Mouse (Mus musculus) cerebellum, adult 2 months (tissue): ENCODE results near the gene Ddx58. TPM values are rescaled to one million over a fixed set of nuclear protein-coding genes. Genes with fewer than 3 reads are reported as not detected.

Experiments
- DNase-seq, 2 experiments: peaks; one replicate each; pipeline ENCODE4 v3.0.0; 2021
- H3K27ac ChIP-seq: fragments of 200-500 bp; 2 replicates; pipeline ENCODE4 v1.5.1; 2012; ENCODE audit warnings: low read length, control low read depth, inconsistent platforms; ENCODE audit not compliant: insufficient read depth
- H3K27me3 ChIP-seq: fragments of 200-500 bp; 2 replicates; pipeline ENCODE4 v1.6.1; 2012; ENCODE audit warnings: inconsistent platforms, mild to moderate bottlenecking, low read length, moderate library complexity; ENCODE audit not compliant: control insufficient read depth, insufficient read depth
- H3K4me1 ChIP-seq: fragments of 200-500 bp; 2 replicates; pipeline ENCODE4 v1.6.1; 2011; ENCODE audit warnings: low read length; ENCODE audit not compliant: control insufficient read depth, insufficient read depth
- H3K4me3 ChIP-seq: fragments of 200-500 bp; replicated peaks from 2 replicates; pipeline ENCODE3; 2011; ENCODE audit warnings: mild to moderate bottlenecking, low read depth, low read length, control low read depth; ENCODE audit not compliant: insufficient read depth
- CTCF ChIP-seq: fragments of 200-500 bp; IDR thresholded peaks from 2 replicates; pipeline ENCODE4 v1.5.1; 2011; ENCODE audit warnings: low read depth, mild to moderate bottlenecking, control low read depth, low read length, moderate library complexity, borderline replicate concordance; ENCODE audit not compliant: insufficient read depth
- POLR2A ChIP-seq: fragments of 200-500 bp; IDR thresholded peaks from 2 replicates; pipeline ENCODE4 v1.6.1; 2011; ENCODE audit warnings: low read length, control low read depth, borderline replicate concordance; ENCODE audit not compliant: insufficient read depth
- WGBS: fragments of 180-500 bp; shearing (Covaris S2); methylation state at CpG from one replicate; pipeline ENCODE4 v1.1.7; 2018; 5-methylcytosine and 5-hydroxymethylcytosine counted together
- polyA plus RNA-seq: library from polyadenylated mRNA; depleted of rRNA; stranded (reverse); fragments of >200 nt; gene quantifications from 2 replicates; pipeline ENCODE4 v1.2.3, GENCODE M21; 2012

Gene Ddx58
- polyA plus RNA-seq, 1 experiment: 4.1 TPM

- Histone ChIP-seq H3K4me3 (no peak overlapping the region), H3K27me3 (no peaks in the 10 kb centered on the region), H3K4me1 (no peaks in the 10 kb centered on the region), H3K27ac (no peak overlapping the region)
- no peak for DNase-seq
- WGBS: 75% methylated on average over 5 of the region's 5 CpGs
- TF ChIP-seq POLR2A (no peak), CTCF (no peak)
Measured at GRCm38 (mm10) chr4:40184470-40184869, 55.2 kb downstream of the Ddx58 start.

- no peak for DNase-seq
- H3K27ac ChIP-seq: no peak overlapping the region
- H3K4me3 ChIP-seq: no peak overlapping the region
- H3K27me3 ChIP-seq: no peaks in the 10 kb centered on the region
- WGBS: 90% methylated on average over 6 of the region's 6 CpGs
- TF ChIP-seq POLR2A: no peak
- no peak for TF ChIP-seq CTCF
- no peaks in the 10 kb centered on the region for H3K4me1 ChIP-seq
Measured at GRCm38 (mm10) chr4:40183781-40184180, 55.8 kb downstream of the Ddx58 start.

GRCm38 (mm10) chr4:40182651-40183320 lies 56.8 kb downstream of the Ddx58 start:
- Histone ChIP-seq H3K27ac (no peak overlapping the region), H3K4me1 (no peaks in the 10 kb centered on the region), H3K4me3 (no peak overlapping the region), H3K27me3 (no peaks in the 10 kb centered on the region)
- peak; percentile 17 to 57 for DNase-seq
- WGBS: 35% methylated on average over 14 of the region's 14 CpGs
- peak; percentile 60 for TF ChIP-seq CTCF
- TF ChIP-seq POLR2A: no peak

DNA sequence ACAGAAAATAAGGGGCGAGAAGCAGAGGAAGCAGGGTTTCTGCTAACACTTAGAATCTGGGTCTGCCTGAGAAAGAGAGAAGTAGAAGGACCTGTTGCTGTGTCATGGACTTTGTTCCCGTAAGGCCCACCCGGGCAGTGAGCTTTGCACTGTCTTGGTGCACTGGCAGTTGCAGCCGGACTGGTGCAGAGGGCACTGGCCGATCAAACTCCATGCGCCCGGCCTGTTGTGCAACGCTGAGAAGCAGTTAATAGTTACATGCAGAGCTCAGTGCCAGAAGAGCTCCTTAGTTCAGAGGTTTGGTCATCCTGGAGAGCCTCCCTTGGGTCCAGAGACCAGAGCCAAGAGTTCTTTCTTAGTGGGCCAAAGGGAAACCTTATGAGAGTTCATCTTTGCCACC lies 57.9 kb downstream of the Ddx58 start:
- H3K4me3 ChIP-seq: no peak overlapping the region
- DNase-seq: no peak
- H3K27ac ChIP-seq: no peak overlapping the region
- WGBS: 96% methylated on average over 8 of the region's 8 CpGs
- no peaks in the 10 kb centered on the region for H3K27me3 ChIP-seq
- no peaks in the 10 kb centered on the region for H3K4me1 ChIP-seq
- no peak for TF ChIP-seq CTCF
- TF ChIP-seq POLR2A: no peak

- Histone ChIP-seq H3K27me3 (no peaks in the 10 kb centered on the region), H3K27ac (no peak overlapping the region), H3K4me3 (no peak overlapping the region), H3K4me1 (no peaks in the 10 kb centered on the region)
- TF ChIP-seq CTCF (no peak), POLR2A (no peak)
- DNase-seq: no peak
- WGBS: 91% methylated on average over 6 of the region's 6 CpGs
Measured at GRCm38 (mm10) chr4:40180046-40180445, 59.6 kb downstream of the Ddx58 start.

- DNase-seq: no peak
- TF ChIP-seq POLR2A (no peak), CTCF (no peak)
- WGBS: 90% methylated on average over 17 of the region's 17 CpGs
- H3K4me1 ChIP-seq: no peaks in the 10 kb centered on the region
- no peak overlapping the region for H3K27ac ChIP-seq
- no peak overlapping the region for H3K4me3 ChIP-seq
- H3K27me3 ChIP-seq: no peaks in the 10 kb centered on the region
Measured at GRCm38 (mm10) chr4:40178584-40178983, 61.0 kb downstream of the Ddx58 start.

DNA sequence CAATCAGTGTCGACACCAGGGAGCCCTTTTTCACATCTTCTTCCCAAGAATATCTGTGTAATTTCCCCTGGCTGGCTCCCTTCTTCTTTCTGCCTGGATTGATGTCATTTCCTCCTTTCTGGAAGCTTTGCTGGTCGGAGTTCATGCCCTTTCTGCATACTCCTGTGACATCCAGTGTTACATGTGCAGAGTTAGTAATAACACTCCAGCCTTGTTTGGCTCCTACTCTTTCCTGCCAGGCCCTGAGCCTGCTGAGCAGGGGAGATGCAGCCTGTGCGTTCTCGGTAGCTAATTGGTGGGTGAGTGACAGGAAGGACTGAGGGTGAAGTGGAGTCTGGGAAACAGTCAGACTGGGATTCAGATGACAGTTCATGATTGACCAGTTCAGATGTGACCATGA lies 65.3 kb downstream of the Ddx58 start:
- 55% methylated on average over 4 of the region's 4 CpGs for WGBS
- TF ChIP-seq POLR2A (no peak), CTCF (no peak)
- no peak overlapping the region for H3K4me3 ChIP-seq
- DNase-seq: no peak
- H3K27me3 ChIP-seq: no peaks in the 10 kb centered on the region
- no peaks in the 10 kb centered on the region for H3K4me1 ChIP-seq
- no peak overlapping the region for H3K27ac ChIP-seq

DNA sequence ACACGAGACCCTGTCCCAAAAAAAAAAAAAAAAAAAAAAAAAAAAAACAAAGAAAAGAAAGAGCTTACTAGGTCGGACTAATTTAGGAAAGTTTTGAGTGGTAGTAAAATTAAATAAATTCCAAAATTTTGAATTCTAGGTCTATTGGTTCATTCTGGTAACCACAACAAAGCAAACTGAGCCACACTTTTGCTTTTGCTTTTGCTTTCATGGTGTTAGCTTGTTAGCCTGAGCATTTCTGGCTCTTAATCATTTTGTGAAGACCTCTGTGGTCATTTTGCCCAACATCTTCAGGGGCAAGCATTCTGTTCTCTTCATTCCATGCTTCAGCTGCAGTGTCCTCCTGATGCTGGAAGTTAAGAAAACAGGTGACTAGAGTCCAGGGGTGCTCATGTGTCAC lies 67.3 kb downstream of the Ddx58 start:
- no peak overlapping the region for H3K4me3 ChIP-seq
- 85% methylated on average over 2 of the region's 2 CpGs for WGBS
- H3K4me1 ChIP-seq: no peaks in the 10 kb centered on the region
- H3K27me3 ChIP-seq: no peaks in the 10 kb centered on the region
- no peak overlapping the region for H3K27ac ChIP-seq
- DNase-seq: no peak
- TF ChIP-seq POLR2A (no peak), CTCF (no peak)

DNA sequence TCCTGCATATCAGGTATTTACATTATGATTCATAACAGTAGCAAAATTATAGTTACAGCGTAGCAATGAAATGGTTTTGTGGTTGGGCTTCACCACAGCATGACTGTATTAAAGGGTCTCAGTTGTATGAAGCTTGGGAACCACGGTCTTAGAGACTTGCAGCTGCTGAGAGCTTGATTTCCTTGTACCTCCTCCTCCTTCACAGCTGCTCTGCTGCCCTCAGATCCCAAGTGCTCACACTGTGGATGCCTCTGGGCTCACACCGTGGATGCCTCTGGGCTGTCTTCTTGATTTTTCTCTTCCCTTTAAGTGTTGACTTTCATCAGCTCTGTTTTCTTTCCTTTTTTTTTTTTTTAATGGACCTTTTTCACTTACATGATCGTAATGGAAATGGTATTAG lies 68.2 kb downstream of the Ddx58 start:
- no peak overlapping the region for H3K4me3 ChIP-seq
- H3K27me3 ChIP-seq: no peaks in the 10 kb centered on the region
- WGBS: 93% methylated on average over 4 of the region's 4 CpGs
- DNase-seq: no peak
- TF ChIP-seq POLR2A (no peak), CTCF (no peak)
- no peak overlapping the region for H3K27ac ChIP-seq
- no peaks in the 10 kb centered on the region for H3K4me1 ChIP-seq
